Mouse (Mus musculus): ENCODE measurements around the gene Olfr516. TPM values are rescaled to one million over a fixed set of nuclear protein-coding genes. Genes with fewer than 3 reads are reported as not detected.

Olfr516 gene
- not detected for total RNA-seq (2021)
- long read RNA-seq, experiment 1, result 0 reads
- long read RNA-seq, experiment 2, result 0 reads

DNA sequence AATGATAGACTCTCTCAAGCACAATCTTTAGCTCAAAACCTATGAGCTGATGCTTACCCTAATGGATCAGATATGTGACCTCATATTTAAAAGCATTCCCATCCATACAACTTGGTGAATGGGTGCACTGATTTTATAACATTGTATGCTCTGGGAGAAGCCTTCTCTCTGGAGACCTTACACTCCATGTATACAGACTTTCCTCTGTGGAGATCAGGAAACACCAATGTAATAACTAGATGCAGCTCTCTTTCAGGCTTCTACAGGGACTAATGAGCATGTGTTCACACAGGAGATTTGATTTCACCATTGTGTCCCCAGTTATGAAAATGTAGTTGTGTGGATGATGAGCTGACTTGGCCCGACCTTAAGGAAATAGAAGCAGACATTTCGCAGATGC, at the start of gene Olfr516:
Olfr516 (minus strand) TSS at position 101 of the 400 bp plus-strand sequence.
- no peak for DNase-seq (ENCODE audit: low spot score)

DNA sequence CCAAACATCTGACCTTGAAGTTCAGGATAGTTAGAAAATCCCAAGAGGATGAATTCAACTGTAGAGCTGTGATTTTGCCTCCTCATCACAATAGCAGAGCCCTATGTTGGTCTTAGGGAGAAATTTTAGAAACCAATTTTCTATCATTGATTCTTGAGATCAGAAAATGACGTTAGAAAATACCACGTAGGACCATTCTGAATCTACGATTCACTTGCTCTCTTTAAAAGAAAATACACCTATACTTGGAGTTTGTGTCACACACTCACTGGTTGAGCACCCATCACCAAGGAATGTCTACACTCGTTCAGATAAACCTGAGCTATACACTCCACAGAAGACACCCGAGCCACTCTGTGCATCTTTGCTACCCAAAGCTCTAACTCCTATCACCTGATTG, 44.0 kb upstream of the Olfr516 start, which contains the start of gene Olfr519:
Olfr519 (minus strand) TSS at position 101 of the 400 bp plus-strand sequence.
- DNase-seq (ENCODE audit: low spot score), result no peak

GRCm38 (mm10) chr7:108884906-108885305, 34.6 kb upstream of the Olfr516 start, which contains the start of gene Olfr518:
Olfr518 (minus strand) TSS chr7:108885006.
- DNase-seq (ENCODE audit: low spot score), result no peak

DNA sequence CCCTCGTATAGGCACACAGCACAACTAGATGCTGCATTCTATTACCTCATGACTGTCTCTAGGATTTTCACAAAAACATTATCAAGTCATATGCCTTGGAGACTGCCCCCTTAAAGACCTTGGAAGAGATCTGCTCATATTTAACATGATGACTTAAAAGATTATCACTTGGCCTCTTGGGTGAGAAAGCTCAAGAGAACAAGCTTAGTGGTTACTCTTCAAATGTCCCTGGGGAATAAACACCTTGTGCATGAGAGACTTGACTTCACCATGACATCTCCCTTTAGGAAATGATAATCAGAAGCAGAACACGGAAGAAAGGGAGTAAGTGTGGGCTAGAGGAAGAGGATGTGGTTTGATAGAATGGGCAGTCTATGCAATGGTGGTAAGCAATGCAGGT, 21.9 kb upstream of the Olfr516 start, which contains the start of gene Olfr517:
Olfr517 (minus strand) TSS at position 101 of the 400 bp plus-strand sequence.
- no peak for DNase-seq (ENCODE audit: low spot score)

DNA sequence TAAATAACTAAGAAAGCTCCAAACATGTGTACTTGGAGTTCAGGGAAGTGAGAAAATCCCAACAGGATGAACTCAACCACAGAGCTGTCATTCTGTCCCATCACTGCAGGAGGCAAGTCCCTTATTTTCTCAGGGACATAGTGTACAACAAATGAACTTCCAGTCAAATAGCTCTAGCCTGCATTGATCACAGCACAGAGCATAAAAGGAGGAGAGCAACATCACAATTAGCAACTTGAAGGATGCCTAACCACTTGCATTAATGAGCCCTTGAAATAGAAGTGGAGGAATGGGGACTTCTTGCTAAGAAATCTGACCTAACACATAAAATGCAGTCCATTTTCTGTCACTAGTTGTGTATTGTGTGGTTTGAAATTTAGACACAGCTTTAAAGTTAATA, 24.4 kb downstream of the Olfr516 start, which contains the start of gene Olfr514:
Olfr514 (minus strand) TSS at position 101 of the 400 bp plus-strand sequence.
- DNase-seq (ENCODE audit: low spot score), result no peak

DNA sequence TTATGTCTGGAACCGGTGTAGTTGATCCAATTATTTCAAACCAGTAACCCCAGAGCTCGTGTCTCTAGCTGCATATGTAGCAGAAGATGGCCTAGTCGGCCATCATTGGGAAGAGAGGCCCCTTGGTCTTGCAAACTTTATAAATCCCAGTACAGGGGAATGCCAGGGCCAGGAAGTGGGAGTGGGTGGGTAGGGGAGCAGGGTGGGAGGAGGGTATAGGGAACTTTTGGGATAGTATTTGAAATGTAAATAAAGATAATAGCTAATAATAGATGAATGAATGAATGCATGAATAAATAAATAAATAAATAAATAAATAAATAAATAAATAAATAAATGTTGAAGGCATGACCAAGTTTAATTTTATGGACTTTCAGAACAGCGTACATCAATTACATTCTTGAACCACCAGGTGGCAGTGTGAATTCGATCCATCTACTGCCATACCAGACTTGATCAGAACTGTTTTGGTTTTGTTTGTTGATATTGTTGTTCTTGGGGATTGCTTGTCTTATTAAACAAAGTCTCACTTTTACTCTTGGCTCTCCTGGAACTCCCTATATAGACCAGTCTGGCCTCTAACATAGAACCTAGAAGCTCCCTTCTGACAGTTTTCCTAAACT, 35.6 kb downstream of the Olfr516 start:
- peak; percentile 10 for DNase-seq (ENCODE audit: low spot score)

- peak; percentile 53 for DNase-seq (ENCODE audit: low spot score)
Measured at GRCm38 (mm10) chr7:108797205-108797933, 53.0 kb downstream of the Olfr516 start.

Other genes with a start within 250 kb of the Olfr516 start
- not detected for gene Olfr506, start 239.7 kb downstream of the Olfr516 start, total RNA-seq (2021)
- not detected for gene Olfr507, start 228.7 kb downstream of the Olfr516 start, total RNA-seq (2021)
- not detected for gene Olfr508, start 220.5 kb downstream of the Olfr516 start, total RNA-seq (2021)
- gene Olfr509, start 198.6 kb downstream of the Olfr516 start, total RNA-seq (2021), result not detected
- gene Olfr510, start 184.1 kb downstream of the Olfr516 start, total RNA-seq (2021), result not detected
- gene Olfr512, start 137.2 kb downstream of the Olfr516 start, total RNA-seq (2021), result not detected
- gene Olfr513, start 99.6 kb downstream of the Olfr516 start, total RNA-seq (2021), result not detected
- gene Olfr514, start 24.5 kb downstream of the Olfr516 start, total RNA-seq (2021), result not detected
- gene Olfr517, start 21.9 kb upstream of the Olfr516 start, total RNA-seq (2021), result not detected
- not detected for gene Olfr518, start 34.5 kb upstream of the Olfr516 start, total RNA-seq (2021)
- gene Olfr519, start 43.9 kb upstream of the Olfr516 start, total RNA-seq (2021), result not detected
- gene Nlrp10, start 79.6 kb upstream of the Olfr516 start, total RNA-seq (2021), result 1 to 10 TPM; 1.1 to 2.7 TPM
- 100 to 1,000 TPM; 119 TPM for gene Eif3f, start 83.9 kb upstream of the Olfr516 start, total RNA-seq (2021)
- under 1 TPM; 0.30 to 0.59 TPM for gene Tub, start 99.8 kb upstream of the Olfr516 start, total RNA-seq (2021)
- 1 to 10 TPM; 2.7 to 2.8 TPM for gene Ric3, start 232.8 kb upstream of the Olfr516 start, total RNA-seq (2021)

Measured in gastrocnemius, adult 18-20 months (tissue).